Mouse (Mus musculus): Measurements from ENCODE around the gene Med25. TPM values are rescaled to one million over a fixed set of nuclear protein-coding genes. Genes with fewer than 3 reads are reported as not detected.

Med25 gene
- polyA plus RNA-seq, 1 experiment from 2014 or later = 51.9 TPM

DNA sequence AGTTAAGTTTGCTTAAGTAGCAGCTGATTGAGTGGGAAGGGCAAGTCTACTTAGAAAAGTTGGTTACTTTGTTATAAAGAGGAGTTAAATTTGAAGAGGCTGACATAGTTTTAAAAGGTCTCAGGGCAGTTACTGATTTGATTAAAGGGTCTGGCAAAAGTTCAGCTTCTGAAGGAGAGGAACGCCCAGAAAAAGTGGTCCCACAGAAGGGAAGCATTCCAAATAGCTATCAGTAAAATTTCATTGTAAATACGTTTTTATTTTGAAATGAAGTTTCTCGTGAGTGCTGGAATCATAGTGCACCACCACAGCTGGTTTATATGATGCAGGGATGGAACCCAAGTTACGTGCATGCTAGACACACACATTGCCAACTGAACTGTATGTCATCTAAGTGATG is 59.7 kb downstream of the Med25 start:
- Histone ChIP-seq H3K27me3 (ENCODE audit: control insufficient read depth, insufficient read depth, low read length) (no peaks in the 10 kb centered on the region), H3K27ac (ENCODE audit: low read depth, low read length) (no peak overlapping the region), H3K36me3 (ENCODE audit: control insufficient read depth, insufficient read depth, low read length) (peaks cover 37% of the 10 kb centered on the region), H3K4me3 (ENCODE audit: low read depth, low read length) (no peak overlapping the region), H3K9ac (ENCODE audit: low read depth, low read length) (no peak overlapping the region), H3K4me2 (no peak overlapping the region), H3K4me1 (ENCODE audit: control insufficient read depth, insufficient read depth, low read length) (0 out of 2 replicates have a peak, but pooled peaks cover 2% of the 10 kb centered on the region), H3K9me3 (replicated peaks; ENCODE audit: control insufficient read depth, low read length) (no peaks in the 10 kb centered on the region)
- no peak for ATAC-seq (replicated peaks; ENCODE audit: insufficient number of reproducible peaks, low FRiP score, low TSS enrichment)
- 79% methylated on average over 4 of the region's 4 CpGs for WGBS (ENCODE audit: insufficient replicate concordance)

DNA sequence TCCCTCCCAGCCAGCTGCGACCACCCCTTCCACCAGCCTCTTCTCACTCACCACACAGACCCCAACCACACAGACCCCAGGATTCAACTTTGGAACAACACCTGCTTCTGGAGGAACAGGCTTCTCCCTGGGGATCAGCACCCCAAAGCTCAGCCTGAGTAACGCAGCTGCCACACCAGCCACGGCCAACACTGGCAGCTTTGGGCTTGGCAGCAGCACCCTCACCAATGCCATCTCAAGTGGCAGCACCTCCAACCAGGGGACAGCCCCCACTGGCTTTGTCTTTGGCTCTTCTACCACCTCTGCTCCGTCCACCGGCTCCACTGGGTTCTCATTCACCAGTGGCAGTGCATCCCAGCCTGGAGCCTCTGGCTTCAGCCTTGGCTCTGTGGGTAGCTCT is 63.8 kb downstream of the Med25 start:
- peaks cover 37% of the 10 kb centered on the region for H3K36me3 ChIP-seq (ENCODE audit: control insufficient read depth, insufficient read depth, low read length)

DNA sequence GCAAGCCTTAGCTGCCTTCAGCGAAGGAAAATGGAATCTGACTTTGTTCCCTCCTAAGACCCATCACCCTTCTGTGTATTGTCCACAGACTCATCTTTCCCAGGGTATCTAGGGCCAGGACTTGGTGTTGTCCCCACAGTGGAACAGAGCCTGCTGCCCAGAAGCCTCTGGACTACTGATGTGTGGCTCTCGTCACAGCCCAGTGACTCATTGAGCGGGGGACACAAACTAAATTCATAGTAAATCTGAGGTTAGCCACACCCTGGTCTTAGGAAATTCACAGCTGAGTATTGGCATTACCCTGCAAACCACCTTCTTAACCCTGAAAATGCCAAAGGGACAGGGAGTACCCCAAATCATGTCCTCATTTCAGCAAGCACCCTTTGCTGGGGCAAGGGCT is 65.7 kb downstream of the Med25 start:
- Histone ChIP-seq H3K4me3 (ENCODE audit: low read depth, low read length) (no peak overlapping the region), H3K36me3 (ENCODE audit: control insufficient read depth, insufficient read depth, low read length) (peaks cover 32% of the 10 kb centered on the region), H3K27me3 (ENCODE audit: control insufficient read depth, insufficient read depth, low read length) (no peaks in the 10 kb centered on the region), H3K4me2 (no peak overlapping the region), H3K9me3 (replicated peaks; ENCODE audit: control insufficient read depth, low read length) (no peaks in the 10 kb centered on the region), H3K27ac (ENCODE audit: low read depth, low read length) (no peak overlapping the region), H3K4me1 (ENCODE audit: control insufficient read depth, insufficient read depth, low read length) (peaks cover 20% of the 10 kb centered on the region), H3K9ac (ENCODE audit: low read depth, low read length) (no peak overlapping the region)
- WGBS (ENCODE audit: insufficient replicate concordance) = 89% methylated on average over 3 of the region's 3 CpGs
- ATAC-seq (replicated peaks; ENCODE audit: insufficient number of reproducible peaks, low FRiP score, low TSS enrichment) = no peak

More for the DNA sequence above, 63.8 kb downstream of the Med25 start:
- Histone ChIP-seq H3K9me3 (replicated peaks; ENCODE audit: control insufficient read depth, low read length) (no peaks in the 10 kb centered on the region), H3K9ac (ENCODE audit: low read depth, low read length) (no peak overlapping the region), H3K4me2 (no peak overlapping the region), H3K27ac (ENCODE audit: low read depth, low read length) (no peak overlapping the region), H3K27me3 (ENCODE audit: control insufficient read depth, insufficient read depth, low read length) (no peaks in the 10 kb centered on the region), H3K4me3 (ENCODE audit: low read depth, low read length) (no peak overlapping the region), H3K4me1 (ENCODE audit: control insufficient read depth, insufficient read depth, low read length) (peaks cover 13% of the 10 kb centered on the region)
- WGBS (ENCODE audit: insufficient replicate concordance) = 93% methylated on average over 5 of the region's 5 CpGs
- ATAC-seq (replicated peaks; ENCODE audit: insufficient number of reproducible peaks, low FRiP score, low TSS enrichment) = no peak

MicroRNAs within 50 kb of the gene (microRNA counts, 519-probe panel; counts per million panel counts)
- 32.2 counts per million for microRNA mmu-miR-707

Small RNA genes lying within 50 kb of the gene (microRNA-seq; reads per million reads assigned to microRNA genes)
- not detected for gene Mir707 (ENCODE audit: borderline number of aligned reads)

Other genes starting within 250 kb of the Med25 start
- gene Myh14, start 221.9 kb downstream of the Med25 start, polyA plus RNA-seq (2014; fragmentation: Nextera tagmentation; extraction: Ambion mirVana) = 0.31 and 0.56 TPM in 2 replicates
- not detected in 2 replicates for gene Izumo2, start 184.0 kb downstream of the Med25 start, polyA plus RNA-seq (2014; fragmentation: Nextera tagmentation; extraction: Ambion mirVana)
- 30.6 and 34.1 TPM in 2 replicates for gene Vrk3, start 144.3 kb downstream of the Med25 start, polyA plus RNA-seq (2014; fragmentation: Nextera tagmentation; extraction: Ambion mirVana)
- gene Zfp473, start 141.7 kb downstream of the Med25 start, polyA plus RNA-seq (2014; fragmentation: Nextera tagmentation; extraction: Ambion mirVana) = 0.58 and 1.2 TPM in 2 replicates
- gene Nup62, start 76.6 kb downstream of the Med25 start, polyA plus RNA-seq (2014; fragmentation: Nextera tagmentation; extraction: Ambion mirVana) = 49.0 and 57.5 TPM in 2 replicates
- 0.14 and 1.2 TPM in 2 replicates for gene Il4i1, start 76.3 kb downstream of the Med25 start, polyA plus RNA-seq (2014; fragmentation: Nextera tagmentation; extraction: Ambion mirVana)
- 1.6 and 1.9 TPM in 2 replicates for gene Atf5, start 76.1 kb downstream of the Med25 start, polyA plus RNA-seq (2014; fragmentation: Nextera tagmentation; extraction: Ambion mirVana)
- 38.6 and 53.9 TPM in 2 replicates for gene Akt1s1, start 43.7 kb downstream of the Med25 start, polyA plus RNA-seq (2014; fragmentation: Nextera tagmentation; extraction: Ambion mirVana)
- 48.2 and 49.2 TPM in 2 replicates for gene Tbc1d17, start 43.6 kb downstream of the Med25 start, polyA plus RNA-seq (2014; fragmentation: Nextera tagmentation; extraction: Ambion mirVana)
- 18.9 and 19.2 TPM in 2 replicates for gene Pnkp, start 35.6 kb downstream of the Med25 start, polyA plus RNA-seq (2014; fragmentation: Nextera tagmentation; extraction: Ambion mirVana)
- 205 and 218 TPM in 2 replicates for gene Ptov1, start 22.9 kb downstream of the Med25 start, polyA plus RNA-seq (2014; fragmentation: Nextera tagmentation; extraction: Ambion mirVana)
- 12.2 and 12.8 TPM in 2 replicates for gene Fuz, start 3.4 kb upstream of the Med25 start, polyA plus RNA-seq (2014; fragmentation: Nextera tagmentation; extraction: Ambion mirVana)
- 69.1 and 77.3 TPM in 2 replicates for gene Ap2a1, start 36.8 kb upstream of the Med25 start, polyA plus RNA-seq (2014; fragmentation: Nextera tagmentation; extraction: Ambion mirVana)
- not detected in 2 replicates for gene Tsks, start 50.5 kb upstream of the Med25 start, polyA plus RNA-seq (2014; fragmentation: Nextera tagmentation; extraction: Ambion mirVana)
- 10.0 and 10.5 TPM in 2 replicates for gene Cpt1c, start 82.1 kb upstream of the Med25 start, polyA plus RNA-seq (2014; fragmentation: Nextera tagmentation; extraction: Ambion mirVana)
- 179 and 194 TPM in 2 replicates for gene Prmt1, start 93.9 kb upstream of the Med25 start, polyA plus RNA-seq (2014; fragmentation: Nextera tagmentation; extraction: Ambion mirVana)
- gene Irf3, start 104.9 kb upstream of the Med25 start, polyA plus RNA-seq (2014; fragmentation: Nextera tagmentation; extraction: Ambion mirVana) = 57.3 and 61.4 TPM in 2 replicates
- 41.0 and 43.2 TPM in 2 replicates for gene Bcl2l12, start 106.0 kb upstream of the Med25 start, polyA plus RNA-seq (2014; fragmentation: Nextera tagmentation; extraction: Ambion mirVana)
- 37.9 and 42.5 TPM in 2 replicates for gene Scaf1, start 123.7 kb upstream of the Med25 start, polyA plus RNA-seq (2014; fragmentation: Nextera tagmentation; extraction: Ambion mirVana)
- gene Rras, start 125.2 kb upstream of the Med25 start, polyA plus RNA-seq (2014; fragmentation: Nextera tagmentation; extraction: Ambion mirVana) = 74.4 and 76.1 TPM in 2 replicates
- 7.9 and 12.1 TPM in 2 replicates for gene Prr12, start 160.2 kb upstream of the Med25 start, polyA plus RNA-seq (2014; fragmentation: Nextera tagmentation; extraction: Ambion mirVana)
- gene Nosip, start 169.7 kb upstream of the Med25 start, polyA plus RNA-seq (2014; fragmentation: Nextera tagmentation; extraction: Ambion mirVana) = 54.2 and 58.9 TPM in 2 replicates
- 11.7 and 13.3 TPM in 2 replicates for gene Prrg2, start 170.0 kb upstream of the Med25 start, polyA plus RNA-seq (2014; fragmentation: Nextera tagmentation; extraction: Ambion mirVana)
- gene Rcn3, start 199.5 kb upstream of the Med25 start, polyA plus RNA-seq (2014; fragmentation: Nextera tagmentation; extraction: Ambion mirVana) = 339 and 341 TPM in 2 replicates
- gene Fcgrt, start 211.1 kb upstream of the Med25 start, polyA plus RNA-seq (2014; fragmentation: Nextera tagmentation; extraction: Ambion mirVana) = 15.1 and 20.5 TPM in 2 replicates
- gene Rps11, start 231.7 kb upstream of the Med25 start, polyA plus RNA-seq (2014; fragmentation: Nextera tagmentation; extraction: Ambion mirVana) = 1,168 and 1,305 TPM in 2 replicates
- 981 and 1,056 TPM in 2 replicates for gene Rpl13a, start 236.0 kb upstream of the Med25 start, polyA plus RNA-seq (2014; fragmentation: Nextera tagmentation; extraction: Ambion mirVana)
- gene Gm45713, start 243.5 kb upstream of the Med25 start, polyA plus RNA-seq (2014; fragmentation: Nextera tagmentation; extraction: Ambion mirVana) = 0.21 TPM in 2 replicates
- 1.6 and 2.5 TPM in 2 replicates for gene Flt3l, start 243.7 kb upstream of the Med25 start, polyA plus RNA-seq (2014; fragmentation: Nextera tagmentation; extraction: Ambion mirVana)

Measured in heart, embryonic 11.5 days (tissue).